Mouse (Mus musculus) MN1 (cell line): Measurements from ENCODE around the gene Gm29554.
"Not testable (repeated sequence)": the region's sequence is repeated elsewhere in the genome, so short reads cannot be mapped to it uniquely, and the experiment has no call there.

Source experiments
- DNase-seq: peaks from one replicate; pipeline ENCODE4 v3.0.0-alpha.2; 2016; ENCODE audit warnings: low spot score

The Gm29554 gene

GRCm38 (mm10) chrY:12273632-12274031, at the start of gene Gm29554:
Gm29554 (plus strand) TSS chrY:12273932.
- not testable (repeated sequence) for DNase-seq
